Mouse (Mus musculus) heart, adult 18-20 months (tissue): Measurements from ENCODE around the gene Cotl1. TPM values are rescaled to one million over a fixed set of nuclear protein-coding genes. Genes with fewer than 3 reads are reported as not detected.
A peak's percentile ranks its signal among the peaks of the same experiment; 100 is the strongest.
"Not testable (repeated sequence)": the region's sequence is repeated elsewhere in the genome, so short reads cannot be mapped to it uniquely, and the experiment has no call there.

ENCODE experiments used
- DNase-seq, 2 experiments: peaks; one replicate each; pipeline ENCODE4 v3.0.0; 2021 to 2022; ENCODE audit warnings: mixed read lengths in 1 of 2
- long read RNA-seq, 2 experiments: library from polyadenylated mRNA; stranded (forward); transcript quantifications; one replicate each; pipeline ENCODE4 v2.0.0; 2021
- total RNA-seq, 2 experiments: library from RNA; stranded (reverse); gene quantifications; 2 replicates each; pipeline ENCODE4 v1.2.3; 2021

Cotl1 gene
- 10 to 100 TPM; 16.7 to 22.9 TPM for total RNA-seq
- long read RNA-seq, experiment 1, transcript Cotl1-201 (4 exons, 1,596 nt) = major isoform, 10 of 10 reads
- long read RNA-seq, experiment 1, partial matches to known transcripts = 0 of 10 reads
- long read RNA-seq, experiment 1, other reads (novel, unspliced or antisense) = 0 of 10 reads
- long read RNA-seq, experiment 2, partial matches to known transcripts = 0 of 3 reads
- long read RNA-seq, experiment 2, other reads (novel, unspliced or antisense) = 1 of 3 reads

DNA sequence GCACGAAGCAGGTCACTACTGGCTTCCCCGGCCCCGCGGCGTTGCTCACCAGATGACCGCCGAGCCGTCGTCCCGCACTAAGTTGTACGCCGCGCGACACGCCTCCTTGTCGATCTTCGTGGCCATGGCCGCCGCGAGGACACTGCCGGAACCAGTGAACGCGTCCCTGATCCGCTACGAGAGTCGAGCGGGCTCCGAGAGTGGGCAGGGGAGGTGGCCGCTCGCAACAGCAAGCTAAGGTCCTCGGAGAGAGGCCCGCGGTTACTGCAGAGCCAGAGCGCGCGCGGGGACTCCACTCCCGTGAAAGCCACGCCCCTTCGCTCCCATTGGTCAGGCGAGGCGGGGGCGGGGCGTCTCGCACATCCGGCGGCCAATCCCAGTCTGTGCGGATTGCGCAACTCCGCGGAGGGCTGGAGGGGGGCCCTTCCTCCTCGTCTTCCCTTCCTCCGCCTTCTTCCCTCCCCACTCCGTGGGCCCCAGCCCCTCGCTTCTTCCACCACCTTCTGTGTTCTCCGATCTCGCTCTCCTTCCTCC lies at the start of gene Cotl1:
Gene Cotl1 (minus strand): TSS at position 270 of the 534 bp plus-strand sequence.
- DNase-seq = peak; percentile 97 to 98

- DNase-seq = no peak
Measured at GRCm38 (mm10) chr8:119888012-119888411, 47.7 kb upstream of the Cotl1 start.

- DNase-seq = peak; percentile 12 to 58
Measured at GRCm38 (mm10) chr8:119887130-119887529, 46.8 kb upstream of the Cotl1 start.

- DNase-seq = peak; percentile 25 to 58
Measured at GRCm38 (mm10) chr8:119885612-119886011, 45.3 kb upstream of the Cotl1 start.

GRCm38 (mm10) chr8:119883281-119883680 lies 42.9 kb upstream of the Cotl1 start:
- DNase-seq = no peak

DNA sequence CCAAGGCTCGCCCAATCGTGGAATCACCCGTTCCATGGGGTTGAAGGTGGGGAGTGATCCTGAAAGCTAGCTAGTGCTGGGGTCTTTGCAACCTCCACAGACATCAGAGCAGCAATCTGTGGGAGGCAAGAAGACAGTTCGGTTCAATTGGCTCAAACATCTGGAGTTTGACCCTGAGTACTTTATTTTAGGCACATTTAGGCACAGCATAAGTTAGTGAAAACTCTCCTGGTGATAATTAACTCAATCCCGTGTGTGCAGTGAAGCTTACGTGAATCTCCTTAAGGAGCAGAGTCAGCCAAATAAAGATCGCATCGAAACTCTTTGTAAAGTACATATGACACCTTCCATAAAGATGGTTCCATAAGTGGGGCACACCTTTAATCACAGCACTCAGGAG lies 41.6 kb upstream of the Cotl1 start:
- DNase-seq = no peak

GRCm38 (mm10) chr8:119881301-119881700 lies 41.0 kb upstream of the Cotl1 start:
- DNase-seq = no peak

DNA sequence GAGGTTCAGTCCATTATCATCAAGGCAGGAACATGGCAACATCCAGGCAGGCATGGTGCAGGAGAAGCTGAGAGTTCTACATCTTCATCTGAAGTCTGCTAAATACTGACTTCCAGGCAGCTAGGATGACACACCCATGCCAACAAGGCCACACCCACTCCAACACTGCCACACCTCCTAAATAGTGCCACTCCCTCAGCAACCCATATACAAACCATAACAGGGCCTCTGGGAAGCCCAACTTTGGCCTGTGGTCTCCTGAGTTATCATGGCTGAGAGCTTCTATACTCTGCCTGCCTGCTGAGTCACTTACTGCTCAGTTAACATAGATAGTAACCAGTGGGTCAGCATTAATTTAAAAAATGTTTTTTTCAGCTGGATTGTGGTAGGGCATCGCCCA lies 32.8 kb upstream of the Cotl1 start:
- no peak for DNase-seq

DNA sequence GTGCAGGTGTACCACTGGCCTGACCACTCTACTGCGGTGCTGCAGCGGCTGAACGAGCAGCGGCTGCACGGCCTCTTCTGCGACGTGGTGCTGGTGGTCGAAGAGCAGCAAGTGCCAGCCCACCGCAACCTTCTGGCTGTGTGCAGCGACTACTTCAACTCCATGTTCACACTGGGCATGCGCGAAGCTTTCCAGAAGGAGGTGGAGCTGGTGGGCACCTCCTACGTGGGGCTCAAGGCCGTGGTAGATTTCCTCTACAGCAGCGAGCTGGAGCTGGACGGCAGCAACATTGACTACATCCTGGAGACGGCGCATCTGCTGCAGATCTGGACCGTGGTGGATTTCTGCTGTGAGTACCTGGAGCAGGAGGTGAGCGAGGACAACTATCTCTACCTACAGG lies 29.3 kb upstream of the Cotl1 start:
- no peak for DNase-seq

GRCm38 (mm10) chr8:119862749-119863148 lies 22.4 kb upstream of the Cotl1 start:
- DNase-seq = no peak

GRCm38 (mm10) chr8:119862390-119862734 lies 22.0 kb upstream of the Cotl1 start:
- no peak for DNase-seq

- peak; percentile 98 to 99 for DNase-seq
Measured at GRCm38 (mm10) chr8:119861706-119862389, 21.5 kb upstream of the Cotl1 start, which contains the start of gene Klhl36. TSS of gene Klhl36 (plus strand) at chr8:119862266.

GRCm38 (mm10) chr8:119857767-119858166 lies 17.4 kb upstream of the Cotl1 start:
- peak in 1 of 2 experiments; percentile 31 for DNase-seq

DNA sequence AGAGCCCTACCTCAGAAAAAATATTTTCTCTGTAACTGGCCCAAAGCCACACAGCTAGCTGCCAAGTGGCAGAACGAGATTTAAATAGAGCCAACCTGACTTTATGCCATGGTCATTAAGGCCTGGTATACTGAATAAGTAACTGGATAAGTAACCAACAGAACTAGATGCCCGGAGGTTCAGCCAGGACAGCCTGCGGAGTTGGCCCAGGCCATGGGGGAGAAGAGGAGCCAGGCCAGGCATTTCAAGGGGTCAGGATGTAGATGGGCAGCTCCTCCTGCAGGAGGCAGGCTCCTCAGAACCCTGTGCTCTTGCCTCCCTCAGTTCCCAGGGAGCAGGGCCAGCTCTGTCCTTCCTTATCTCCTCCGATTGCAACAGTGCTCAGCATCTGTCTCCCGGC lies 15.3 kb upstream of the Cotl1 start:
- DNase-seq = peak; percentile 44 to 52

DNA sequence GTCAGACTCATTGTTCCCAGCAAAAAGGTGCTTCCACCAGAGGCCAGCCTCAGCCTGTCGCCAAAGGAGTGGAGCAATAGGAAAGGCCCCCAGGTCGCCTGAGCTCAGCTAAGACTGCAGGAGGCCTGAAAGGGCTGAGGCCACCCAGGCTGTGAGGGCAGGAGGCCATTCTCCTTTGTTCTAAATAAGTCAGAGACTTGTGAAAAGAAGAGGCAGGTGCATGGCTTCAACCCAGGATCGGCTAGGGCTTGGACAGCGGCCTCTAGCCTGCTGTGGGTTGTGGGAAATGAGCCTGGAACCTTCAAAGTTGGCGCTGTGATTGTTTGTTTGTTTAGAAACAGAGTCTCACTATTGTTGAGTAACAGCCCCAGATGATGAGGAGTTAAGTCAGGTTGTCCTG lies 13.7 kb upstream of the Cotl1 start:
- no peak for DNase-seq

DNA sequence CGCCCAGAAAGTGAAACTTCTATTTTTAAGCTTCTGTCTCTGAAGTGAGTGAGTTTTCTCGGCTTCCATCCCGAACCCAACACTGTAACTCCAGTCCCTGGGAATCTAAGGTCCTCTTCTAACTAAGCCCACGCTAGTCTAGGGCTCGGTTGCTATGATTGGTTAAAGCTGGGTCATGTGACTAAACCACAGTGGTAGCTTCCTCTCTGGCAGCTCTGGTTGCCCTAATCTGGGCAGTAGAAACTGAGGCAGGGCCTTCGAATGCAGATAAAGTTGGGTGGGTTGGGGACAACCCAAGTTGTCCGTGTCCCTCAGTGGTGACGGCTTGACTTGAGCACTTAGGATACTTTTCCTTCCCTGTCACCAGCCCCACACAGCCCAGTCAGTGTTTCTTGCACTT lies 13.2 kb upstream of the Cotl1 start:
- no peak for DNase-seq

GRCm38 (mm10) chr8:119847232-119847922 lies 7.0 kb upstream of the Cotl1 start:
- DNase-seq = no peak

DNA sequence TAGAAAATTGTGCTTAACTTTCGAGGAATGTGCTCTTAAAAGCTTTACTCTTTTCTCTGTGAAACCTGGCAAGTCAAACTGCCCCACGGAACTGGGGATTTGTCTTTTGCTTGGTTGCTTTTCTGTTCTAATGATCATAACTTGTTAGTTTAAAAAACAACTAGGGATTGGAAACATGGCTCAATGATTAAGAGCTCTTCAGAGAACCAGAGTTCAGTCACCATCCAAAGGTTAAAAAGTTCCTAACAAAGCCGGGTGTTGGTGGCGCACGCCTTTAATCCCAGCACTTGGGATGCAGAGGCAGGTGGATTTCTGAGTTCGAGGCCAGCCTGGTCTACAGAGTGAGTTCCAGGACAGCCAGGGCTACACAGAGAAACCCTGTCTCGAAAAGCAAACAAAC lies 5.4 kb upstream of the Cotl1 start:
- not testable (repeated sequence) for DNase-seq

- no peak for DNase-seq
Measured at GRCm38 (mm10) chr8:119844577-119844976, 4.2 kb upstream of the Cotl1 start.

- DNase-seq = peak; percentile 79 to 90
Measured at GRCm38 (mm10) chr8:119843444-119843843, 3.1 kb upstream of the Cotl1 start.

GRCm38 (mm10) chr8:119840905-119841411 lies 614 bp upstream of the Cotl1 start:
- no peak for DNase-seq

GRCm38 (mm10) chr8:119839419-119840021 lies 824 bp downstream of the Cotl1 start:
- peak; percentile 37 to 51 for DNase-seq
